Mouse (Mus musculus): ENCODE results near the gene Slc16a14. TPM values are rescaled to one million over a fixed set of nuclear protein-coding genes. Genes with fewer than 3 reads are reported as not detected.

Gene Slc16a14
- polyA plus RNA-seq, 1 experiment from 2014 or later: 0.33 TPM

DNA sequence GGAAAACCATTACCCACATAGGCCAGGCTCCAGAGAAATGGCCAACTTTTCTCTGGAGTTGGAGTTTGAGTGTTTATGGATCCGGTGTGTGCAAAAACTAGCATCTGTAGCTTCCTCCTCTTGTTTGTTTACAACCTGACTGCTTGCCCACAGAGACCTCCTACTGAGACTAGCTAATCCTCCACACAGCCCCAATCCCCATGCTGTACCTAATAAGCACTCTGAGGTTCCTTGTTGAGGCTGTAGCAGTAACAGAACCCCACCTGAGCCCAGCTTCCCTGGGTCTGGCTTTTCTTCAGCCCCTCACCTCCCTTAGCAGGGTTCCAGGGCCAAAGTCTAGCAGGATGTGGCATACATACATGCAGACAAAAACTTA is 73.7 kb downstream of the Slc16a14 start:
- 58% methylated on average over 1 of the region's 1 CpGs for WGBS
- Histone ChIP-seq H3K4me1 (replicated peaks; ENCODE audit: control insufficient read depth, insufficient read depth, low read length) (no peaks in the 10 kb centered on the region), H3K9ac (ENCODE audit: low read length) (no peak overlapping the region), H3K36me3 (ENCODE audit: control insufficient read depth, insufficient read depth, low read length) (no peaks in the 10 kb centered on the region), H3K27me3 (ENCODE audit: control insufficient read depth, insufficient read depth, low read depth, low read length) (no peaks in the 10 kb centered on the region), H3K9me3 (ENCODE audit: control insufficient read depth, low read length) (no peaks in the 10 kb centered on the region), H3K4me3 (ENCODE audit: low read length) (no peak overlapping the region), H3K27ac (ENCODE audit: low read length) (no peak overlapping the region), H3K4me2 (ENCODE audit: low read depth, low read length) (no peak overlapping the region)
- ATAC-seq (ENCODE audit: low read depth): no peak

- ATAC-seq (ENCODE audit: low read depth): no peak
- H3K36me3 ChIP-seq (ENCODE audit: control insufficient read depth, insufficient read depth, low read length): no peaks in the 10 kb centered on the region
- no peak overlapping the region for H3K4me2 ChIP-seq (ENCODE audit: low read depth, low read length)
Measured at GRCm38 (mm10) chr1:84860360-84861254, 74.3 kb downstream of the Slc16a14 start.

DNA sequence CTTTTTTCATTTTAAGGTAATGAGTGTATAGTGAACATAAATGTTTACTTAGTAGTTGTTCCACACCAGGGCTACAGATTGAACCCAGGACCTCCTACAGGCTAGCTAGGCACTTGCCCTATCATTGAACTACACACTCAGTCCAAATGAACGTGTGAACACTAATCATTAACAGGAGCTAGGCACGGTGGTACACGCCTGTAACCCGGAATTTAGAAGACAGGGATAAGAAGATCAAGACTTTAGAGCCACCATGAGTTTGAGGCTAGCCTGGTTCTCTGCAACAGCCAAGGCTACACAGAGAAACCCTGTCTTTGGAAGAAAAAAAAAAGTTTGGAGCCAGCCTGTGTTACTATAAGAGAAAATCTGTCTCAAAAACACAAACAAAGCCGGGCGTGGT is 75.3 kb downstream of the Slc16a14 start:
- no peak overlapping the region for H3K4me2 ChIP-seq (ENCODE audit: low read depth, low read length)
- no peak for ATAC-seq (ENCODE audit: low read depth)
- no peaks in the 10 kb centered on the region for H3K27me3 ChIP-seq (ENCODE audit: control insufficient read depth, insufficient read depth, low read depth, low read length)
- H3K36me3 ChIP-seq (ENCODE audit: control insufficient read depth, insufficient read depth, low read length): no peaks in the 10 kb centered on the region
- no peaks in the 10 kb centered on the region for H3K9me3 ChIP-seq (ENCODE audit: control insufficient read depth, low read length)
- no peak overlapping the region for H3K27ac ChIP-seq (ENCODE audit: low read length)
- no peaks in the 10 kb centered on the region for H3K4me1 ChIP-seq (replicated peaks; ENCODE audit: control insufficient read depth, insufficient read depth, low read length)
- H3K9ac ChIP-seq (ENCODE audit: low read length): no peak overlapping the region
- no peak overlapping the region for H3K4me3 ChIP-seq (ENCODE audit: low read length)
- 80% methylated on average over 6 of the region's 6 CpGs for WGBS

More at GRCm38 (mm10) chr1:84860360-84861254, 74.3 kb downstream of the Slc16a14 start:
- no peaks in the 10 kb centered on the region for H3K4me1 ChIP-seq (replicated peaks; ENCODE audit: control insufficient read depth, insufficient read depth, low read length)
- no peak overlapping the region for H3K27ac ChIP-seq (ENCODE audit: low read length)
- no peaks in the 10 kb centered on the region for H3K27me3 ChIP-seq (ENCODE audit: control insufficient read depth, insufficient read depth, low read depth, low read length)
- no peak overlapping the region for H3K4me3 ChIP-seq (ENCODE audit: low read length)
- 59% methylated on average over 10 of the region's 10 CpGs for WGBS
- H3K9me3 ChIP-seq (ENCODE audit: control insufficient read depth, low read length): no peaks in the 10 kb centered on the region
- H3K9ac ChIP-seq (ENCODE audit: low read length): no peak overlapping the region

Other genes with a start within 250 kb of the Slc16a14 start
- 1.2 and 2.5 TPM in 2 replicates for gene Dner, start 238.9 kb downstream of the Slc16a14 start, polyA plus RNA-seq (2015; fragmentation: Nextera tagmentation; extraction: Ambion mirVana)
- gene Fbxo36, start 95.3 kb downstream of the Slc16a14 start, polyA plus RNA-seq (2015; fragmentation: Nextera tagmentation; extraction: Ambion mirVana): 25.7 and 26.7 TPM in 2 replicates
- gene Trip12, start 94.6 kb downstream of the Slc16a14 start, polyA plus RNA-seq (2015; fragmentation: Nextera tagmentation; extraction: Ambion mirVana): 59.1 and 59.3 TPM in 2 replicates
- not detected in 2 replicates for gene Gm10553, start 165.0 kb upstream of the Slc16a14 start, polyA plus RNA-seq (2015; fragmentation: Nextera tagmentation; extraction: Ambion mirVana)
- gene A530032D15Rik, start 174.7 kb upstream of the Slc16a14 start, polyA plus RNA-seq (2015; fragmentation: Nextera tagmentation; extraction: Ambion mirVana): not detected in 2 replicates

Data from lung, embryonic 16.5 days (tissue).